Mouse (Mus musculus) myocyte (in vitro differentiated cells): ENCODE measurements at regions not wholly inside any gene's neighbourhood (a gene's known extent, or its start where the extent isn't known, plus 50 kb on each side); places are given as distances from the start of the nearest gene placed in this dataset.
A peak's percentile ranks its signal among the peaks of the same experiment; 100 is the strongest.

ENCODE experiments used
- H3K27me3 ChIP-seq: one replicate; pipeline ENCODE4 v1.6.1; 2011; ENCODE audit not compliant: control insufficient read depth, insufficient read depth, insufficient read length
- H3K36me3 ChIP-seq: one replicate; pipeline ENCODE4 v1.6.1; 2011; ENCODE audit not compliant: control insufficient read depth, insufficient read depth
- H3K4me2 ChIP-seq: one replicate; pipeline ENCODE4 v1.6.1; 2011; ENCODE audit warnings: low read depth, control low read depth
- H3K4me3 ChIP-seq: one replicate; pipeline ENCODE4 v1.5.1; 2011; ENCODE audit warnings: mild to moderate bottlenecking, control low read depth, moderate library complexity
- H3K79me2 ChIP-seq: one replicate; pipeline ENCODE4 v1.6.1; 2011; ENCODE audit not compliant: control insufficient read depth, insufficient read depth
- H3ac ChIP-seq: one replicate; pipeline ENCODE4 v1.6.1; 2011; ENCODE audit not compliant: control insufficient read depth, insufficient read length
- CEBPB ChIP-seq: IDR thresholded peaks from 2 replicates; pipeline ENCODE4 v1.6.1; 2011; ENCODE audit warnings: mild to moderate bottlenecking, moderate library complexity; ENCODE audit not compliant: poor library complexity, insufficient read depth, severe bottlenecking
- E2F4 ChIP-seq: IDR thresholded peaks from one replicate; pipeline ENCODE4 v1.6.1; 2011; ENCODE audit warnings: mild to moderate bottlenecking, control low read depth, moderate library complexity; ENCODE audit not compliant: insufficient read depth
- MAX ChIP-seq: IDR thresholded peaks from one replicate; pipeline ENCODE4 v1.6.1; 2011; ENCODE audit warnings: low read depth, mild to moderate bottlenecking, control low read depth
- MYOD1 ChIP-seq, 3 experiments: IDR thresholded peaks; one replicate each; pipeline ENCODE4 v1.6.1; 2011; ENCODE audit warnings: control low read depth in 2 of 3, low read depth in 2 of 3, mild to moderate bottlenecking in 2 of 3, moderate library complexity in 1 of 3; ENCODE audit not compliant: insufficient read length in 2 of 3, control insufficient read depth in 1 of 3
- MYOG ChIP-seq, 3 experiments: IDR thresholded peaks; one replicate each; pipeline ENCODE4 v1.6.1; 2011; ENCODE audit warnings: control low read depth in 2 of 3, low read depth in 2 of 3, mild to moderate bottlenecking in 2 of 3; ENCODE audit not compliant: insufficient read length in 2 of 3, control insufficient read depth in 1 of 3, insufficient read depth in 1 of 3
- POLR2A ChIP-seq: IDR thresholded peaks from one replicate; pipeline ENCODE4 v1.6.1; 2011; ENCODE audit warnings: low read depth, mild to moderate bottlenecking, control low read depth, moderate library complexity; ENCODE audit not compliant: insufficient read length
- POLR2AphosphoS2 ChIP-seq: IDR thresholded peaks from one replicate; pipeline ENCODE4 v1.6.1; 2011; ENCODE audit warnings: low read depth, control low read depth; ENCODE audit not compliant: insufficient read length
- REST ChIP-seq: IDR thresholded peaks from one replicate; pipeline ENCODE4 v1.6.1; 2011; ENCODE audit warnings: mild to moderate bottlenecking, control low read depth, moderate library complexity; ENCODE audit not compliant: insufficient read depth, insufficient read length
- SRF ChIP-seq: IDR thresholded peaks from one replicate; pipeline ENCODE4 v1.6.1; 2011; ENCODE audit warnings: low read depth; ENCODE audit not compliant: control insufficient read depth, insufficient read length
- TCF12 ChIP-seq: IDR thresholded peaks from one replicate; pipeline ENCODE4 v1.6.1; 2011; ENCODE audit warnings: mild to moderate bottlenecking, control low read depth; ENCODE audit not compliant: poor library complexity, insufficient read depth, severe bottlenecking
- TCF3 ChIP-seq: IDR thresholded peaks from one replicate; pipeline ENCODE4 v1.6.1; 2011; ENCODE audit warnings: low read depth, control low read depth; ENCODE audit not compliant: insufficient read length
- USF1 ChIP-seq: IDR thresholded peaks from one replicate; pipeline ENCODE4 v1.6.1; 2011; ENCODE audit warnings: low read depth, mild to moderate bottlenecking, control low read depth, moderate library complexity

- no peaks in the 10 kb centered on the region for H3K36me3 ChIP-seq
- H3ac ChIP-seq: no peak overlapping the region
- no peak overlapping the region for H3K4me2 ChIP-seq
- no peak overlapping the region for H3K4me3 ChIP-seq
- no peaks in the 10 kb centered on the region for H3K27me3 ChIP-seq
- no peak for TF ChIP-seq POLR2AphosphoS2
- no peak for TF ChIP-seq USF1
- TF ChIP-seq TCF12: no peak
- no peak for TF ChIP-seq MYOG (IDR thresholded peaks at IDR 0.05; ENCODE audit: control insufficient read depth in 1 of 3, insufficient read depth in 1 of 3, insufficient read length in 2 of 3, low read depth in 2 of 3)
- TF ChIP-seq SRF: no peak
- TF ChIP-seq POLR2A: no peak
- no peak for TF ChIP-seq REST
- no peak for TF ChIP-seq MAX
- TF ChIP-seq TCF3: no peak
- TF ChIP-seq CEBPB: no peak
- TF ChIP-seq E2F4: no peak
- TF ChIP-seq MYOD1 (IDR thresholded peaks at IDR 0.05; ENCODE audit: control insufficient read depth in 1 of 3, insufficient read length in 2 of 3, low read depth in 2 of 3): no peak
- H3K79me2 ChIP-seq: no peaks in the 10 kb centered on the region
Measured at GRCm38 (mm10) chr9:87443467-87444235, 188.3 kb upstream of the Cep162 start.

DNA sequence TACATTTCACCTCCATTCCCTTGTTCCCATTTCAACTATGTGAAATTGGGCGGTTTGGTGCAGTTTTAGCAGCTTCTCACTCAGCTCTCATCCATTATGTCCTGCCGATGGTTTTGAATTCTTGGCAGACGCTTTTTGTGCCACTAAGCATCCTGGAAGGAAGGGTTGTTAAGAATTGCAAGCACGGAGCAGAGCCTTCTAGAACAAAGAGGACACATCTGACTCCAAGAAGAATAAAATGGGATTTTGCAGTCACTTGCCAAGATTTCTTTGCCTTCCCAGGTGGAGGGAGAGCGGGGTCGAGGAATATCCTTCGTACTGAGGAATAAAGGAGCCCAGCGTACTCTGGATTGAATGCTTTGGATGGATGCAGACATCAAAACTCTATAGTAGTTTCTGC is 176.7 kb upstream of the Cep162 start:
- TF ChIP-seq TCF3 (no peak), POLR2AphosphoS2 (no peak), TCF12 (no peak), E2F4 (no peak), POLR2A (no peak), MYOD1 (IDR thresholded peaks at IDR 0.05; ENCODE audit: control insufficient read depth in 1 of 3, insufficient read length in 2 of 3, low read depth in 2 of 3) (no peak), USF1 (no peak), CEBPB (no peak), MAX (no peak), REST (no peak), SRF (no peak), MYOG (IDR thresholded peaks at IDR 0.05; ENCODE audit: control insufficient read depth in 1 of 3, insufficient read depth in 1 of 3, insufficient read length in 2 of 3, low read depth in 2 of 3) (no peak)
- Histone ChIP-seq H3K27me3 (no peaks in the 10 kb centered on the region), H3K79me2 (no peaks in the 10 kb centered on the region), H3ac (no peak overlapping the region), H3K4me2 (no peak overlapping the region), H3K4me3 (no peak overlapping the region), H3K36me3 (no peaks in the 10 kb centered on the region)

DNA sequence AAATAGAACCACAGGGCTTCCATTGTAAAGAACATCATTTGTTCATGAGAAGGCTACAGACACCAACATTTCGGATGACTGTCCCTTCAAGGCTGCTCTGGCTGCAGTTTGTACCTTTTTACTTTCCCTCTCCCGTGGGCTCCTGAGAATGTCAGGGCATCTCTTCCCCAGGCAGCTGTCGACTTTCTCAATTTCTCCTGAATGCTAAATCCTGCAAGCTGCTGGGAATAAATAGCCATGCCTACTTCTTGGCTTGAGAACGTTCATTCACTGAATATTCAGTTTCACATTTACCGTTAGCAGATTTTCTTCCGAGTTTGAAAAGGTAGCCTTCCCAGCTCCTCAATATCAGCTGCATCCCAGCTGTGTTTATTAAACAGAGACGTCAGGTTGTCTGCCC is 176.2 kb upstream of the Cep162 start:
- H3K27me3 ChIP-seq: no peaks in the 10 kb centered on the region
- H3K4me2 ChIP-seq: no peak overlapping the region
- H3K36me3 ChIP-seq: no peaks in the 10 kb centered on the region
- no peak overlapping the region for H3ac ChIP-seq
- TF ChIP-seq E2F4 (no peak), TCF12 (no peak), MYOG (IDR thresholded peaks at IDR 0.05; ENCODE audit: control insufficient read depth in 1 of 3, insufficient read depth in 1 of 3, insufficient read length in 2 of 3, low read depth in 2 of 3) (no peak), TCF3 (no peak), CEBPB (no peak), USF1 (no peak), POLR2A (no peak), REST (no peak), POLR2AphosphoS2 (no peak), MAX (no peak), MYOD1 (IDR thresholded peaks at IDR 0.05; ENCODE audit: control insufficient read depth in 1 of 3, insufficient read length in 2 of 3, low read depth in 2 of 3) (no peak), SRF (no peak)
- H3K4me3 ChIP-seq: no peak overlapping the region
- H3K79me2 ChIP-seq: no peaks in the 10 kb centered on the region

DNA sequence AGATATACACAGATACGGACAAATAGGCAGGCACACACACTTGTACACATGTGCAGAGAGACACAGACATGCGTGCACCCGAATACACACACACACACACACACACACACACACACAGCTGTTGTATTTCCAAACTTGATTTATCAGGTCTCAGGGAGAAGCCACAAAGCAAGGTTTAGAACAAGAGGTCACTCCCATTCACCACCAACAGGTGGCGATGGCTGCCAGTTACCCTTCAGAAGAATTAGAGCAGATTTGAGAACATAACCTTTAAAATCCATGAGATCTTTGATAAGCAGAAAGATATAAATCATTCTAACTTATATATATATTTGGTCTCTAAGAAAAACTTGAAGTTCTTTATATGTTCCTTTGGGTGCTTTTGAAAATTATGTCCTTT is 169.9 kb upstream of the Cep162 start:
- H3K4me3 ChIP-seq: no peak overlapping the region
- H3K79me2 ChIP-seq: no peaks in the 10 kb centered on the region
- no peak for TF ChIP-seq TCF12
- TF ChIP-seq MYOG (IDR thresholded peaks at IDR 0.05; ENCODE audit: control insufficient read depth in 1 of 3, insufficient read depth in 1 of 3, insufficient read length in 2 of 3, low read depth in 2 of 3): no peak
- TF ChIP-seq E2F4: no peak
- TF ChIP-seq MAX: no peak
- TF ChIP-seq REST: no peak
- TF ChIP-seq USF1: no peak
- no peaks in the 10 kb centered on the region for H3K27me3 ChIP-seq
- no peaks in the 10 kb centered on the region for H3K36me3 ChIP-seq
- no peak overlapping the region for H3K4me2 ChIP-seq
- H3ac ChIP-seq: no peak overlapping the region

GRCm38 (mm10) chr9:87421175-87421574 is 165.8 kb upstream of the Cep162 start:
- Histone ChIP-seq H3K36me3 (no peaks in the 10 kb centered on the region), H3K4me2 (peak overlapping the region; percentile 76), H3K27me3 (no peaks in the 10 kb centered on the region), H3K4me3 (no peak overlapping the region), H3K79me2 (no peaks in the 10 kb centered on the region), H3ac (no peak overlapping the region)
- TF ChIP-seq CEBPB (no peak), USF1 (no peak), MYOD1 (IDR thresholded peaks at IDR 0.05; ENCODE audit: control insufficient read depth in 1 of 3, insufficient read length in 2 of 3, low read depth in 2 of 3) (peak in 2 of 3 experiments; percentile 53 to 64), MAX (no peak)
